ENCODE assay signal across 18 mouse cellular contexts in genomic region chr5:113336281-113336680, GRCm38 (mm10). TPM values are rescaled to one million over a fixed set of nuclear protein-coding genes. Genes with fewer than 3 reads are reported as not detected.
DNase-seq lines count a peak whose midpoint lies in the region; ATAC-seq and TF ChIP-seq lines count a peak whose summit lies in the region.
"Had no signal": no experiment of that assay in that cellular context is flagged by ENCODE, and none has a peak within 500 bp of the region (broad histone marks: within the 10 kb centered on the region; RNA-seq: fewer than 3 reads in every experiment).

No protein-coding gene starts in this region.

- 0 out of 2 replicates have a peak, but pooled peaks cover 4% of the 10 kb centered on the region for H3K4me1 ChIP-seq in forebrain, embryonic 14.5 days (ENCODE audit: control insufficient read depth, insufficient read depth, low read length)
- peaks cover 18% of the 10 kb centered on the region for H3K4me1 ChIP-seq in forebrain, embryonic 15.5 days
- peaks cover 20% of the 10 kb centered on the region for H3K4me1 ChIP-seq in hindbrain, embryonic 12.5 days
- peaks cover 13% of the 10 kb centered on the region for H3K4me1 ChIP-seq in hindbrain, embryonic 14.5 days (replicated peaks; ENCODE audit: control insufficient read depth, insufficient read depth, low read length)
- H3K4me1 ChIP-seq in midbrain, embryonic 12.5 days: peaks cover 22% of the 10 kb centered on the region
- H3K4me1 ChIP-seq in midbrain, embryonic 16.5 days (ENCODE audit: control insufficient read depth, insufficient read depth, low read length): peaks cover 4% of the 10 kb centered on the region
- H3K4me1 ChIP-seq in hindbrain, postnatal 0 days (ENCODE audit: insufficient read depth, low read length): peaks cover 3% of the 10 kb centered on the region; the same call in 1 of the 2 replicates

- ATAC-seq in forebrain, embryonic 14.5 days: no peak
- ATAC-seq in forebrain, embryonic 15.5 days (replicated peaks): no peak
- ATAC-seq in hindbrain, embryonic 12.5 days (ENCODE audit: low FRiP score): no peak
- no peak for ATAC-seq in hindbrain, embryonic 14.5 days (ENCODE audit: low FRiP score)
- ATAC-seq in midbrain, embryonic 12.5 days (ENCODE audit: low FRiP score, low read depth): no peak
- no peak for ATAC-seq in midbrain, embryonic 16.5 days
- no peak for ATAC-seq in hindbrain, postnatal 0 days

- H3K36me3 ChIP-seq in forebrain, embryonic 14.5 days (ENCODE audit: control insufficient read depth, insufficient read depth, low read length): no peaks in the 10 kb centered on the region
- H3K36me3 ChIP-seq in forebrain, embryonic 15.5 days: no peaks in the 10 kb centered on the region
- H3K36me3 ChIP-seq in hindbrain, embryonic 12.5 days: no peaks in the 10 kb centered on the region
- H3K36me3 ChIP-seq in hindbrain, embryonic 14.5 days (replicated peaks; ENCODE audit: control insufficient read depth, insufficient read depth): no peaks in the 10 kb centered on the region
- no peaks in the 10 kb centered on the region for H3K36me3 ChIP-seq in midbrain, embryonic 12.5 days
- no peaks in the 10 kb centered on the region for H3K36me3 ChIP-seq in midbrain, embryonic 16.5 days (ENCODE audit: control insufficient read depth, insufficient read depth, low read length)
- no peaks in the 10 kb centered on the region for H3K36me3 ChIP-seq in hindbrain, postnatal 0 days (ENCODE audit: insufficient read depth, low read length)
- H3K36me3 ChIP-seq: lung, embryonic 15.5 days had no signal

- no peak for DNase-seq in forebrain, embryonic 14.5 days (ENCODE audit: low spot score)
- DNase-seq in hindbrain, embryonic 14.5 days (ENCODE audit: low spot score): no peak
- no peak for DNase-seq in hindbrain, postnatal 0 days (ENCODE audit: low spot score)
- no peak for DNase-seq in right cerebral cortex, postnatal 25 days
- DNase-seq: adrenal gland, postnatal 10 days; cerebellum, postnatal 10 days; thymus, adult 2 months had no signal

- no peaks in the 10 kb centered on the region for H3K9me3 ChIP-seq in forebrain, embryonic 14.5 days (replicated peaks; ENCODE audit: control insufficient read depth, low read length)
- H3K9me3 ChIP-seq in forebrain, embryonic 15.5 days: no peaks in the 10 kb centered on the region
- H3K9me3 ChIP-seq in hindbrain, embryonic 12.5 days (replicated peaks): no peaks in the 10 kb centered on the region
- H3K9me3 ChIP-seq in hindbrain, embryonic 14.5 days (ENCODE audit: control insufficient read depth, low read length): no peaks in the 10 kb centered on the region
- H3K9me3 ChIP-seq in midbrain, embryonic 12.5 days: no peaks in the 10 kb centered on the region
- no peaks in the 10 kb centered on the region for H3K9me3 ChIP-seq in midbrain, embryonic 16.5 days (replicated peaks; ENCODE audit: control insufficient read depth, low read length, poor library complexity, severe bottlenecking)
- no peaks in the 10 kb centered on the region for H3K9me3 ChIP-seq in hindbrain, postnatal 0 days (ENCODE audit: low read length)
- H3K9me3 ChIP-seq: lung, embryonic 15.5 days had no signal

- H3K4me2 ChIP-seq in forebrain, embryonic 14.5 days (ENCODE audit: low read length): no peak overlapping the region; the same call in 1 of the 2 replicates
- H3K4me2 ChIP-seq in forebrain, embryonic 15.5 days (replicated peaks): no peak overlapping the region
- H3K4me2 ChIP-seq in hindbrain, embryonic 12.5 days (replicated peaks): peak overlapping the region; percentile 48; the same call in 1 of the 2 replicates
- no peak overlapping the region for H3K4me2 ChIP-seq in hindbrain, embryonic 14.5 days (replicated peaks)
- H3K4me2 ChIP-seq in midbrain, embryonic 12.5 days (replicated peaks): peak overlapping the region; percentile 53
- H3K4me2 ChIP-seq in midbrain, embryonic 16.5 days (ENCODE audit: low read length): no peak overlapping the region
- 0 out of 2 replicates have a peak overlapping the region, but pooled peaks have one; percentile 41 for H3K4me2 ChIP-seq in hindbrain, postnatal 0 days (ENCODE audit: low read depth, low read length)

- H3K9ac ChIP-seq in forebrain, embryonic 14.5 days (ENCODE audit: low read length): 0 out of 2 replicates have a peak overlapping the region, but pooled peaks have one; percentile 37
- H3K9ac ChIP-seq in forebrain, embryonic 15.5 days (replicated peaks): no peak overlapping the region
- H3K9ac ChIP-seq in hindbrain, embryonic 12.5 days: no peak overlapping the region
- no peak overlapping the region for H3K9ac ChIP-seq in hindbrain, embryonic 14.5 days
- H3K9ac ChIP-seq in midbrain, embryonic 12.5 days (replicated peaks): no peak overlapping the region
- no peak overlapping the region for H3K9ac ChIP-seq in midbrain, embryonic 16.5 days (ENCODE audit: low read depth, low read length)
- H3K9ac ChIP-seq in hindbrain, postnatal 0 days (replicated peaks; ENCODE audit: low read length): no peak overlapping the region
- H3K9ac ChIP-seq: lung, embryonic 15.5 days had no signal

- H3K27me3 ChIP-seq in forebrain, embryonic 14.5 days (replicated peaks; ENCODE audit: control insufficient read depth, insufficient read depth, low read length): peaks cover 47% of the 10 kb centered on the region
- H3K27me3 ChIP-seq in forebrain, embryonic 15.5 days: peaks cover 45% of the 10 kb centered on the region
- H3K27me3 ChIP-seq in hindbrain, embryonic 12.5 days: peaks cover 79% of the 10 kb centered on the region
- H3K27me3 ChIP-seq in hindbrain, embryonic 14.5 days (ENCODE audit: control insufficient read depth, insufficient read depth, low read length): peaks cover 53% of the 10 kb centered on the region
- H3K27me3 ChIP-seq in midbrain, embryonic 12.5 days: peaks cover 80% of the 10 kb centered on the region
- H3K27me3 ChIP-seq in midbrain, embryonic 16.5 days (ENCODE audit: control insufficient read depth, insufficient read depth, low read depth, low read length): peaks cover 33% of the 10 kb centered on the region
- peaks cover 35% of the 10 kb centered on the region for H3K27me3 ChIP-seq in hindbrain, postnatal 0 days (ENCODE audit: insufficient read depth, low read length)

- H3K27ac ChIP-seq in forebrain, embryonic 14.5 days (ENCODE audit: low read depth, low read length): no peak overlapping the region
- no peak overlapping the region for H3K27ac ChIP-seq in forebrain, embryonic 15.5 days (replicated peaks)
- peak overlapping the region; percentile 40; the same call in 1 of the 2 replicates for H3K27ac ChIP-seq in hindbrain, embryonic 12.5 days
- no peak overlapping the region for H3K27ac ChIP-seq in hindbrain, embryonic 14.5 days
- no peak overlapping the region for H3K27ac ChIP-seq in midbrain, embryonic 12.5 days (replicated peaks)
- no peak overlapping the region for H3K27ac ChIP-seq in midbrain, embryonic 16.5 days (ENCODE audit: low read length)
- no peak overlapping the region for H3K27ac ChIP-seq in hindbrain, postnatal 0 days
- H3K27ac ChIP-seq: lung, embryonic 15.5 days had no signal

- 29% methylated on average over 9 of the region's 9 CpGs for WGBS in forebrain, embryonic 14.5 days
- WGBS in forebrain, embryonic 15.5 days: 32% methylated on average over 9 of the region's 9 CpGs
- 28% methylated on average over 9 of the region's 9 CpGs for WGBS in hindbrain, embryonic 12.5 days
- 23% methylated on average over 9 of the region's 9 CpGs for WGBS in hindbrain, embryonic 14.5 days
- WGBS in midbrain, embryonic 12.5 days: 30% methylated on average over 9 of the region's 9 CpGs
- 29% methylated on average over 9 of the region's 9 CpGs for WGBS in midbrain, embryonic 16.5 days
- 31% methylated on average over 9 of the region's 9 CpGs for WGBS in hindbrain, postnatal 0 days

- TF ChIP-seq CTCF in hindbrain, postnatal 0 days (IDR thresholded peaks at IDR 0.05; ENCODE audit: low read depth): no peak

- H3K4me3 ChIP-seq in forebrain, embryonic 14.5 days (ENCODE audit: low read depth, low read length): no peak overlapping the region
- H3K4me3 ChIP-seq in forebrain, embryonic 15.5 days: no peak overlapping the region
- peak overlapping the region; percentile 25; the same call in 1 of the 2 replicates for H3K4me3 ChIP-seq in hindbrain, embryonic 12.5 days
- H3K4me3 ChIP-seq in hindbrain, embryonic 14.5 days (replicated peaks; ENCODE audit: low read length): no peak overlapping the region
- no peak overlapping the region for H3K4me3 ChIP-seq in midbrain, embryonic 12.5 days
- H3K4me3 ChIP-seq in midbrain, embryonic 16.5 days (ENCODE audit: low read depth, low read length): no peak overlapping the region
- no peak overlapping the region for H3K4me3 ChIP-seq in hindbrain, postnatal 0 days (ENCODE audit: low read length)

RNA-seq across cellular contexts. Expression of gene Aym1, which starts 20.8 kb away (rescaled TPM):
- not detected in 2 replicates for polyA plus RNA-seq in forebrain, embryonic 14.5 days (2014; fragmentation: Nextera tagmentation; extraction: Ambion mirVana)
- not detected in 2 replicates for polyA plus RNA-seq in forebrain, embryonic 15.5 days (2015; fragmentation: Nextera tagmentation; extraction: Ambion mirVana)
- not detected in 2 replicates for polyA plus RNA-seq in hindbrain, embryonic 12.5 days (2016; fragmentation: Nextera tagmentation; extraction: Ambion mirVana)
- polyA plus RNA-seq in hindbrain, embryonic 14.5 days (2014; fragmentation: Nextera tagmentation; extraction: Ambion mirVana): not detected in 2 replicates
- polyA plus RNA-seq in midbrain, embryonic 12.5 days (2016; fragmentation: Nextera tagmentation; extraction: Ambion mirVana): not detected in 2 replicates
- not detected in 2 replicates for polyA plus RNA-seq in midbrain, embryonic 16.5 days (2015; fragmentation: Nextera tagmentation; extraction: Ambion mirVana)
- not detected in 2 replicates for total RNA-seq in hindbrain, postnatal 0 days (2014; rRNA removed)
- polyA plus RNA-seq in hindbrain, postnatal 0 days (2015; fragmentation: Nextera tagmentation; extraction: Ambion mirVana): not detected in 2 replicates
- total RNA-seq: adrenal gland, postnatal 10 days; layer of hippocampus, postnatal 10 days; left cerebral cortex, postnatal 36 days; megakaryocyte progenitor cell, adult 5-6 weeks had no signal
- polyA plus RNA-seq: gonadal fat pad, adult 2 months; intestine, embryonic 14.5 days; liver, embryonic 11.5 days; lung, embryonic 15.5 days; thymus, adult 2 months had no signal

RNA-seq across cellular contexts. Expression of gene Sgsm1, which starts 25.7 kb away (rescaled TPM):
- polyA plus RNA-seq in forebrain, embryonic 14.5 days (2014; fragmentation: Nextera tagmentation; extraction: Ambion mirVana): 6.7 and 8.9 TPM in 2 replicates
- 14.7 and 15.7 TPM in 2 replicates for polyA plus RNA-seq in forebrain, embryonic 15.5 days (2015; fragmentation: Nextera tagmentation; extraction: Ambion mirVana)
- polyA plus RNA-seq in hindbrain, embryonic 12.5 days (2016; fragmentation: Nextera tagmentation; extraction: Ambion mirVana): 11.6 and 14.3 TPM in 2 replicates
- 14.8 and 15.0 TPM in 2 replicates for polyA plus RNA-seq in hindbrain, embryonic 14.5 days (2014; fragmentation: Nextera tagmentation; extraction: Ambion mirVana)
- polyA plus RNA-seq in midbrain, embryonic 12.5 days (2016; fragmentation: Nextera tagmentation; extraction: Ambion mirVana): 16.1 and 19.5 TPM in 2 replicates
- 27.5 and 29.4 TPM in 2 replicates for polyA plus RNA-seq in midbrain, embryonic 16.5 days (2015; fragmentation: Nextera tagmentation; extraction: Ambion mirVana)
- 33.4 and 43.4 TPM in 2 replicates for total RNA-seq in hindbrain, postnatal 0 days (2014; rRNA removed)
- polyA plus RNA-seq in hindbrain, postnatal 0 days (2015; fragmentation: Nextera tagmentation; extraction: Ambion mirVana): 13.8 and 15.2 TPM in 2 replicates

Comparison
In these comparisons a context has a peak if more than half of its experiments do, and no peak if none do; other contexts are left out.
1. H3K4me2 ChIP-seq: peak in hindbrain, embryonic 12.5 days (single experiment), midbrain, embryonic 12.5 days (single experiment) and hindbrain, postnatal 0 days (single experiment); none in forebrain, embryonic 14.5 days (single experiment), forebrain, embryonic 15.5 days (single experiment), hindbrain, embryonic 14.5 days (single experiment) and midbrain, embryonic 16.5 days (single experiment).